Mouse (Mus musculus) small intestine, adult 2 months (tissue): Measurements from ENCODE around the gene Gabbr2.

Experiments
- CTCF ChIP-seq: fragments of 200-500 bp; IDR thresholded peaks from 2 replicates; pipeline ENCODE4 v1.5.1; 2012; ENCODE audit warnings: low read depth, mild to moderate bottlenecking, control low read depth, inconsistent platforms, low read length, moderate library complexity, mixed read lengths; ENCODE audit not compliant: insufficient replicate concordance, insufficient read length; ENCODE audit errors: extremely low read depth
- POLR2A ChIP-seq: fragments of 200-500 bp; IDR thresholded peaks from 2 replicates; pipeline ENCODE4 v1.6.1; 2012; ENCODE audit warnings: low read depth, mild to moderate bottlenecking, control low read depth, inconsistent platforms, low read length, moderate library complexity

- TF ChIP-seq POLR2A (no peak), CTCF (no peak)
Observed at GRCm38 (mm10) chr4:46745536-46745935, 246.1 kb downstream of the Gabbr2 start.
